Mouse (Mus musculus) left cerebral cortex, adult 8-10 months (tissue): ENCODE results near the gene Nme4. TPM values are rescaled to one million over a fixed set of nuclear protein-coding genes. Genes with fewer than 3 reads are reported as not detected.
"Not testable (repeated sequence)": the region's sequence is repeated elsewhere in the genome, so short reads cannot be mapped to it uniquely, and the experiment has no call there.

Experiments used
- DNase-seq, 2 experiments: peaks; one replicate each; pipeline ENCODE4 v3.0.0; 2022; ENCODE audit warnings: low spot score in 2 of 2
- total RNA-seq, 4 experiments: library from RNA; stranded (reverse); gene quantifications; 2 replicates each; pipeline ENCODE4 v1.2.4; 2022

Nme4 gene
- total RNA-seq, 4 experiments from 2014 or later, result 2.9 to 5.5 (median 4.6) TPM

- DNase-seq, result not testable (repeated sequence)
Observed at GRCm38 (mm10) chr17:26114461-26114860, 19.1 kb upstream of the Nme4 start.

GRCm38 (mm10) chr17:26114061-26114460 lies 18.7 kb upstream of the Nme4 start:
- no peak for DNase-seq

DNA sequence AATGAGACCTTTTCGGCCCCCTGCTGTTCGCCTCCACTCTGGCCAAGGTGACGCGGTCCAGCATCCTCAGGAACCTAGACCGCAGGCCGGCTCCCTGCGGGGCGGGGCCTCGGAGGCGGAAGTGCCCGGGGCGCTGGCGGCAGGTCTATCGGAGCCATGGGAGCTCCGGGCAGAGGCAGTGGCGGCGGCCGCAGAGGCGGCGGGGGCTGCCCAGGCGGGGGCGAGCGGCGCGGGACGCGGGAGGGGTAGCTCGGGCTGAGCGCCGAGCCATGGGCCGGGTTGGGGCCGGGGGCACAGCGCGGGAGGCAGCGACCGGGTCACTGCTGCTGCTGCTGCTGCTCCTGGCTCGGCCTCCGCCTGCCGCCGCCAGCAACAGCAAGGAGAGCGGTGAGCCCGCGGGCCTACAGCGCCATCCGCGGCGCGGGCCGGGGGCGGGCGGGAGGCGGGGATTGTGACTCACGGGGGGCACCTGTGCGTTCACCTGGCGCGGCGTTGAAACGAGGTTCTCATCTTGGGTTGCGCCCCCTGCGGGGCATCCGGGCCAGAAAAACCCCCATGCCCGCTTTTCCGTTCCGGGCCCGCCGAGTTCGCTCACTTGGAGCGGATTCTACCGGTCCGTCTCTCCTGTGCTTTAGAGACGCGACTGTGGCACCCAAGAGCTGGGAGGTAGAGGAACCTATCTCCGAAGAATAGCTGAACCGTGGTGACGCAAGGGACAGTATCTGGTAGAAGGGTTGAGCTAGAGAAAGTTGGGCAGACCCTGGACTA lies 18.0 kb upstream of the Nme4 start, which contains the start of gene Tmem8:
Tmem8 (plus strand) TSS at position 119 of the 768 bp plus-strand sequence.
- DNase-seq, result peak; percentile 61 to 66

- no peak for DNase-seq
Observed at GRCm38 (mm10) chr17:26112751-26113150, 17.3 kb upstream of the Nme4 start.

- no peak for DNase-seq
Observed at GRCm38 (mm10) chr17:26111722-26112121, 16.3 kb upstream of the Nme4 start.

DNA sequence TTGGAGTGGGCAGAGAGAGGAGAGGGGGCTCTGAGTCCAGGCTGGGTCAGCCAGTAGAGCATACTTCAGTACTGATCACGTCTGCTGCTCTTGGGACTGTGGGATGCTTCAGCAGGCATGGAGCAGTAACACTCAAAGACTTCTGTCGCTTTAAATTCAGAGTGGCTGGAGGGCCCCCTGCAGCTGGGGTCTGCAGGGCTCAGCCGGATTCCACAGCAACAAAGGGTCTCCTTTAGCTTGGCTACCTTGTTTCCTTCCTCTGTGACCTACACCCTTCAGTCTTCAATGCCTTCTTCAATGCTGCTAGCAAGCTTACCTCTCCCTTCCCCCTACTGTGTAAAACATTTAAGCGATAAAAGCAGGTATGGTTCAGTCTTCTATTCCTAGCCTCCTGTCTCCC lies 15.6 kb upstream of the Nme4 start:
- DNase-seq, result no peak

GRCm38 (mm10) chr17:26110156-26110555 lies 14.8 kb upstream of the Nme4 start:
- no peak for DNase-seq

- no peak for DNase-seq
Observed at GRCm38 (mm10) chr17:26105619-26106018, 10.2 kb upstream of the Nme4 start.

DNA sequence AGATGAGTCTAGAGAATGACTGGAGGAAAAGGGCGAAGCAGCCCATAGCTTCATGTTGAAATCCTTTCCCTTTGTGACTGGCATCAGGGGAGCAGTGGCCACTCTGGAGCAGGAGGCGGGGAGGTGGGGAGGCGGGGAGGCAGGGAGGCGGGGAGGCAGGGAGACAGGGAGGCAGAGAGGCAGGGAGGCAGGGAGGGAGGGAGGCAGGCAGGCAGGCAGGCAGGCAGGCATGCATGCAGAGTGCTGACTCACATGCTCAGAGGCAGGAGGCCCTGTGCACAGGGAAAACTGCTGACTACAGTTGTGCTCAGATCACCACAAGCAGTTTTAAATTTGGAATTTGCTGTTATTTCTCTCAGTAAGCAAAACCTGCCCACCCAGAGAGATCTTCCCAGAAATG lies 6.1 kb upstream of the Nme4 start:
- DNase-seq, result no peak

- no peak for DNase-seq
Observed at GRCm38 (mm10) chr17:26100166-26100565, 4.8 kb upstream of the Nme4 start.

DNA sequence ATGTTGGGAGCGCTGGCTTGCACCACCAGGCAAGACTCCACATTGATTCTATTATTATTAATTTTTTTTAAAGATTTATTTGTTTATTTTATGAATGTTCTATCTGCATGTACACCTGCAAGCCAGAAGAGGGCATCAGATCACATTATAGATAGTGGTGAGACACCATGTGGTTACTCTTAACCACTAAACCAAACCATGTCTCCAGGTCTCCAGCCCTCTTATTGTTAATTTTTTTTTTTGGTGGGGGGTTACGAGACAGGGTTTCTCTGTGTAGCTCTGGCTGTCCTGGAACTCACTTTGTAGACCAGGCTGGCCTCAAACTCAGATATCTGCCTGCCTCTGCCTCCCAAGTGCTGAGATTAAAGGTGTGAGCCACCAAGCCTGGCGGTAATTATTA lies 3.9 kb upstream of the Nme4 start:
- DNase-seq, result not testable (repeated sequence)

- DNase-seq, result no peak
Observed at GRCm38 (mm10) chr17:26098461-26098860, 3.1 kb upstream of the Nme4 start.

- DNase-seq, result no peak
Observed at GRCm38 (mm10) chr17:26094531-26095110, 781 bp downstream of the Nme4 start.

GRCm38 (mm10) chr17:26089905-26090632 lies 5.3 kb downstream of the Nme4 start, which contains the start of gene Decr2:
TSS of gene Decr2 (minus strand) at chr17:26090337.
- peak; percentile 77 to 84 for DNase-seq

DNA sequence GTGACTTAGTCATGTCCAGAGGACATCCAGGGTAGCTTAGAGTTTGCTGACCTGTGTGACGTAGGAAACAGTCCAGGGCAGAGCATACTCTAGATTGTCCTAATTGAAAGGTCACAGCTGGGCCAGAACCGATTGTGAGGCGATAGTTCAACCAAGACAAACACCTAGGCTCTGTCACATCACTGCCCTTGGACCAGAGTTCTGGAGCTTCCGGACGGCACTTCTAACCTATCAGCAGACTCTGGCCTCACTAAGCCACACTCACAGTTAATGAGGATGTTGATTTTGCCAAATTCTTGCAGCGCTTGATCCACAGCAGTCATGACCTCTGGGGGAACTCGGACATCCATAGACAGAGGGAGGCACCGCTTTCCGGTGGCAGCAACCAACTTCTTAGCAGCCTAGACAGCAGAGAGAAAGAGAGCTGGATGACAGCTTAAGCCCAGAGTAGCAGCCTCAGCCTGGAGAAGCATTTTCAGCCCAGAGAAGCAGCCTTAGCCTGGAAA lies 8.3 kb downstream of the Nme4 start:
- no peak for DNase-seq

DNA sequence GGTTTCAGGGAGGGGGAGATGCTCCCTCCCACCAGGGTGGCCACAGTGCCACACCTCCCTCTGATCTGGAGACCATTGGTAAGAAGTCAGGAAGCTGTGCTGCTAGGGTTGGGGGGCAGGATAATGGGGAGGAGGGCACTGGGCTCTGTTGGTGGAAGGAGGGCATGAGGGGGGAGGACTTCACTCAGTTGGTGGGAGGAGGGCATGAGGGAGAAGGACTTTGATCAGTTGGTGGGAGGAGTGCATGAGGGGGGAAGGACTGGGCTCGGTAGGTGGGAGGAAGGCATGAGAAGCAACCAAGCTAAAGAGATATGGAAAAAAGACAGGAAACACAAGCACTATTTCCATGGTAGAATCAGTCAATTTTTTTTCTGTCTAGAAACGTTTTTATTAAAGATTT lies 14.5 kb downstream of the Nme4 start:
- no peak for DNase-seq

- no peak for DNase-seq
Observed at GRCm38 (mm10) chr17:26078851-26079250, 16.6 kb downstream of the Nme4 start.

DNA sequence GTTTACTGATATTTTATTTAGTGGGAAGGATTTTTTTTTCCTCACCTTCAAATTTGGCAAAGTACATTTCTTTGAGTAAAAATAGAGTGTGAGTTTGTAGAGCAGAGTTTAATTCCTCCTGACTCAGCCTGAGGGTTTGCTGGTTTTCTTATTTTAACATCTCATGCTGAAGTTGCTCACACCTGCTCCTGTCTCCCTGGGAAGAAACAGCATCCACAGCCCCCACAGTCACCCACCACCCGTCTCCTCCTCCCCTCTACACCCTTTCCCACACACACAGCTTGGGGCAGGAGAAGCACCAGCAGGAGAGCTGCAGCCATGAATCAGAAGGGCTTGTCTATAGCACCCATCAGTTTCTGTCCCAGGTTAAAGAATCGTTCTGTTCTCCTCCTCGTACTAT lies 20.2 kb downstream of the Nme4 start:
- peak; percentile 32 to 88 for DNase-seq

DNA sequence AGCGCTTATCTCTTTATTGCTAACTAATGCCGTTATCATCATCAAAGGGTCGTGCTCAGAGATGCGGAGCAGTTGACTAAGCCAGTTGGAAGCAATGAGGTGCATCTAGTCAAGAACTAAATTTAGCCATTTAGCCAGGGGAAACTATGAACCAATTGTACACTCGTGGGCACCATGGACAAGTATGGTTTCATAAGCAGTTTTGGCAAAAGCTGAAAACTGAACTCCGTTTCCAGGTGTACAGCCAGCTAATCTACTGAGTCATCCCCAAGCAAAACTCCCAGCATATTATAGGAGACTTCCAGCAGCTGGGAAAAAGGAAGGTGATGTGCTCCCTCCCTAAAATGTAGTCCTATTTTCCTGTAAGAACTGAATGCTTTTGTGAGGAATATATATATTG lies 25.3 kb downstream of the Nme4 start:
- no peak for DNase-seq

DNA sequence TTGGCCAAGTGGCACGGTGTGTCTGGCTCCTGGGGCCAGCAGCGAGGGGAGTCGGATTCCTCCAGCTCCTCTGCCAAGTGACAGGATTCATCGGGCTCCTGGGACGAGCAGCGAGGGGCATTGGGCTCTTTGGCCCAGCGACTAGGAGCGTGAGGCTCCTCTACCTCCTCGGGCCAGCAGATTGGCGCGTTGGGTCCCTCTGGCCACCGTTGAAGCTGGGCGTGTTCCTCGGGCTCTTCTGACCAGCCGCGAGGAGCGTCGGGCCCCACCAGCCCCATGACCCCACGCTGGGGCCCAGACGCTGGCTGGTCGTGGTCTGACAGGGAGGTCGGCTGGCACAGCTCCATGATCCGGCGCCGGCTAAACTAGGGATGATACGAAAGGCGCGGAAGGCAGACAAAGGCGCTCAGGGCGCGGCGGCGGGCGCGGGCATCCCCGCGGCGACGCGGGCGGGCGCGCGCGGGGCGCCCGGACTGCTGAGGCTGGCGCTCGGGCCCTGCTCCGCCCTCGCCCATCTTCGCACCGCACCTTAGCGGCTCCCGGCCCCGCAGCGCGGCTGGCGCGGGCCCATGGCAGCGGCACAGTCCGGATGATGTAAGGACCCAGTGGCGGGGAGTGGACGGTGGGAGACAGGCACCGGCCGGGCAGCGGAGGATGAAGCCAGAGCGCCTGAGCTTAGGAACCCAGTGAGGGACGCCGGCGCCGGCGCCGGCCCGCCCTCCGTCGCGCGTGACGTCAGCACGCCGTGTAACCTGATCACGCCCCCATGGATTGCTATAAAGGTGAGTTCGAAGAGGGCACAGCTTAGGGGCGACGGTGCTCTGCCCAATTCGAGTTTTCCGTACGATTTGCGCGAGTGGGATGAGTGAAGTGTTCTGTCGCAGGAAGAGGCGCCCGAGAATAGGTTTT lies 26.3 kb downstream of the Nme4 start, which contains the start of gene Rab11fip3:
Rab11fip3 (minus strand) TSS at position 725 of the 909 bp plus-strand sequence.
- peak; percentile 57 to 76 for DNase-seq
